Mouse (Mus musculus) embryonic facial prominence, embryonic 12.5 days (tissue): ENCODE data around the gene Cpm. TPM values are rescaled to one million over a fixed set of nuclear protein-coding genes. Genes with fewer than 3 reads are reported as not detected.

Experiments
- ATAC-seq: fragments of 200-750 bp; cut with Nextera tagmentation; 2 replicates; pipeline ENCODE4 v1.8.0; 2017; ENCODE audit not compliant: insufficient number of reproducible peaks, insufficient read depth, low FRiP score, low TSS enrichment
- H3K27ac ChIP-seq: fragments of 300-500 bp; sonication (generic); 2 replicates; pipeline ENCODE4 v1.5.1; 2016; ENCODE audit warnings: mild to moderate bottlenecking
- H3K27me3 ChIP-seq: fragments of 300-500 bp; sonication (generic); 2 replicates; pipeline ENCODE4 v1.6.1; 2016; ENCODE audit warnings: mild to moderate bottlenecking, moderate library complexity
- H3K36me3 ChIP-seq: fragments of 300-500 bp; sonication (generic); 2 replicates; pipeline ENCODE4 v1.6.1; 2016; ENCODE audit warnings: mild to moderate bottlenecking
- H3K4me1 ChIP-seq: fragments of 300-500 bp; sonication (generic); 2 replicates; pipeline ENCODE4 v1.6.1; 2016
- H3K4me2 ChIP-seq: fragments of 300-500 bp; sonication (generic); replicated peaks from 2 replicates; pipeline ENCODE4 v1.6.1; 2016; ENCODE audit warnings: mild to moderate bottlenecking, moderate library complexity
- H3K4me3 ChIP-seq: fragments of 300-500 bp; sonication (generic); 2 replicates; pipeline ENCODE4 v1.5.1; 2016; ENCODE audit warnings: mild to moderate bottlenecking
- H3K9ac ChIP-seq: fragments of 300-500 bp; sonication (generic); 2 replicates; pipeline ENCODE4 v1.6.1; 2016; ENCODE audit warnings: mild to moderate bottlenecking, moderate library complexity
- H3K9me3 ChIP-seq: fragments of 300-500 bp; sonication (generic); 2 replicates; pipeline ENCODE4 v1.6.1; 2016; ENCODE audit warnings: mild to moderate bottlenecking, moderate library complexity
- WGBS: fragments of 180-500 bp; shearing (Covaris S2); methylation state at CpG from one replicate; pipeline ENCODE4 v1.1.7; 2016; 5-methylcytosine and 5-hydroxymethylcytosine counted together
- polyA plus RNA-seq: library from polyadenylated mRNA; unstranded; fragments of >200 nt; fragmentation: Nextera tagmentation; extraction: Ambion mirVana; gene quantifications from 2 replicates; pipeline ENCODE4 v1.2.1, GENCODE M21; 2016

The Cpm gene
- polyA plus RNA-seq, 1 experiment from 2014 or later, result 20.4 TPM

- Histone ChIP-seq H3K27ac (no peak overlapping the region), H3K4me1 (peaks cover 5% of the 10 kb centered on the region; the same call in 1 of the 2 replicates), H3K4me2 (no peak overlapping the region), H3K4me3 (no peak overlapping the region), H3K9ac (no peak overlapping the region), H3K9me3 (no peaks in the 10 kb centered on the region), H3K27me3 (peaks cover 37% of the 10 kb centered on the region), H3K36me3 (no peaks in the 10 kb centered on the region)
- 74% methylated on average over 7 of the region's 7 CpGs for WGBS
- no peak for ATAC-seq
Observed at GRCm38 (mm10) chr10:117626840-117627615, 2.3 kb upstream of the Cpm start.

GRCm38 (mm10) chr10:117627616-117627930 lies 1.7 kb upstream of the Cpm start:
- Histone ChIP-seq H3K9ac (no peak overlapping the region), H3K4me3 (no peak overlapping the region), H3K4me2 (no peak overlapping the region), H3K27me3 (peaks cover 37% of the 10 kb centered on the region), H3K36me3 (no peaks in the 10 kb centered on the region), H3K9me3 (no peaks in the 10 kb centered on the region), H3K27ac (no peak overlapping the region), H3K4me1 (peaks cover 5% of the 10 kb centered on the region; the same call in 1 of the 2 replicates)
- 58% methylated on average over 7 of the region's 7 CpGs for WGBS
- no peak for ATAC-seq

- Histone ChIP-seq H3K4me2 (peak overlapping the region; percentile 92; the same call in 1 of the 2 replicates), H3K27ac (no peak overlapping the region), H3K4me1 (peaks cover 5% of the 10 kb centered on the region; the same call in 1 of the 2 replicates), H3K36me3 (no peaks in the 10 kb centered on the region), H3K4me3 (0 out of 2 replicates have a peak overlapping the region, but pooled peaks have one; percentile 60), H3K9me3 (no peaks in the 10 kb centered on the region), H3K27me3 (peaks cover 37% of the 10 kb centered on the region), H3K9ac (no peak overlapping the region)
- WGBS, result 46% methylated on average over 6 of the region's 6 CpGs
- no peak for ATAC-seq
Observed at GRCm38 (mm10) chr10:117627949-117628348, 1.4 kb upstream of the Cpm start.

GRCm38 (mm10) chr10:117628363-117629168 lies 734 bp upstream of the Cpm start:
- peak; percentile 49; the same call in 1 of the 2 replicates for ATAC-seq
- H3K27ac ChIP-seq, result no peak overlapping the region
- H3K27me3 ChIP-seq, result peaks cover 37% of the 10 kb centered on the region
- WGBS, result 2% methylated on average over 25 of the region's 25 CpGs
- peaks cover 5% of the 10 kb centered on the region; the same call in 1 of the 2 replicates for H3K4me1 ChIP-seq
- H3K4me3 ChIP-seq, result peak overlapping the region; percentile 60
- H3K4me2 ChIP-seq, result peak overlapping the region; percentile 92
- H3K9me3 ChIP-seq, result no peaks in the 10 kb centered on the region
- no peaks in the 10 kb centered on the region for H3K36me3 ChIP-seq
- 0 out of 2 replicates have a peak overlapping the region, but pooled peaks have one; percentile 44 for H3K9ac ChIP-seq

GRCm38 (mm10) chr10:117630176-117630575 lies 876 bp downstream of the Cpm start:
- Histone ChIP-seq H3K4me3 (peak overlapping the region; percentile 60; the same call in 1 of the 2 replicates), H3K9ac (no peak overlapping the region), H3K36me3 (no peaks in the 10 kb centered on the region), H3K4me2 (peak overlapping the region; percentile 92), H3K27me3 (peaks cover 37% of the 10 kb centered on the region), H3K4me1 (peaks cover 5% of the 10 kb centered on the region; the same call in 1 of the 2 replicates), H3K27ac (no peak overlapping the region), H3K9me3 (no peaks in the 10 kb centered on the region)
- WGBS, result 30% methylated on average over 8 of the region's 8 CpGs
- ATAC-seq, result no peak

- no peaks in the 10 kb centered on the region for H3K9me3 ChIP-seq
- peaks cover 37% of the 10 kb centered on the region for H3K27me3 ChIP-seq
- H3K4me3 ChIP-seq, result no peak overlapping the region
- peaks cover 5% of the 10 kb centered on the region; the same call in 1 of the 2 replicates for H3K4me1 ChIP-seq
- WGBS, result 60% methylated on average over 2 of the region's 2 CpGs
- H3K36me3 ChIP-seq, result no peaks in the 10 kb centered on the region
- no peak for ATAC-seq
- H3K4me2 ChIP-seq, result no peak overlapping the region
- no peak overlapping the region for H3K27ac ChIP-seq
- no peak overlapping the region for H3K9ac ChIP-seq
Observed at GRCm38 (mm10) chr10:117630810-117631209, 1.5 kb downstream of the Cpm start.

GRCm38 (mm10) chr10:117631562-117632259 lies 2.4 kb downstream of the Cpm start:
- peaks cover 5% of the 10 kb centered on the region; the same call in 1 of the 2 replicates for H3K4me1 ChIP-seq
- H3K4me2 ChIP-seq, result no peak overlapping the region
- H3K36me3 ChIP-seq, result no peaks in the 10 kb centered on the region
- H3K27ac ChIP-seq, result no peak overlapping the region
- H3K27me3 ChIP-seq, result peaks cover 37% of the 10 kb centered on the region
- whole genome bisulfite sequencing, result 86% methylated on average over 16 of the region's 16 CpGs
- H3K9me3 ChIP-seq, result no peaks in the 10 kb centered on the region
- no peak for ATAC-seq
- no peak overlapping the region for H3K4me3 ChIP-seq
- no peak overlapping the region for H3K9ac ChIP-seq

- Histone ChIP-seq H3K9me3 (no peaks in the 10 kb centered on the region), H3K4me1 (peaks cover 5% of the 10 kb centered on the region; the same call in 1 of the 2 replicates), H3K27ac (no peak overlapping the region), H3K4me2 (no peak overlapping the region), H3K9ac (no peak overlapping the region), H3K4me3 (no peak overlapping the region), H3K36me3 (no peaks in the 10 kb centered on the region), H3K27me3 (peaks cover 37% of the 10 kb centered on the region)
- ATAC-seq, result no peak
- WGBS, result 87% methylated on average over 4 of the region's 4 CpGs
Observed at GRCm38 (mm10) chr10:117632394-117632793, 3.1 kb downstream of the Cpm start.

GRCm38 (mm10) chr10:117633564-117634208 lies 4.4 kb downstream of the Cpm start:
- H3K9ac ChIP-seq, result no peak overlapping the region
- no peak overlapping the region for H3K4me3 ChIP-seq
- no peaks in the 10 kb centered on the region for H3K36me3 ChIP-seq
- no peaks in the 10 kb centered on the region for H3K9me3 ChIP-seq
- WGBS, result 91% methylated on average over 5 of the region's 5 CpGs
- no peak for ATAC-seq
- peaks cover 5% of the 10 kb centered on the region; the same call in 1 of the 2 replicates for H3K4me1 ChIP-seq
- H3K4me2 ChIP-seq, result no peak overlapping the region
- peaks cover 25% of the 10 kb centered on the region for H3K27me3 ChIP-seq
- H3K27ac ChIP-seq, result no peak overlapping the region

GRCm38 (mm10) chr10:117634323-117635030 lies 5.2 kb downstream of the Cpm start:
- Histone ChIP-seq H3K27me3 (peaks cover 17% of the 10 kb centered on the region), H3K9ac (no peak overlapping the region), H3K4me2 (no peak overlapping the region), H3K36me3 (no peaks in the 10 kb centered on the region), H3K4me3 (no peak overlapping the region), H3K9me3 (no peaks in the 10 kb centered on the region), H3K4me1 (0 out of 2 replicates have a peak, but pooled peaks cover 2% of the 10 kb centered on the region), H3K27ac (no peak overlapping the region)
- no peak for ATAC-seq
- WGBS, result 83% methylated on average over 10 of the region's 10 CpGs
